Mouse (Mus musculus) MEL (cell line): ENCODE results near the gene Rdh5. TPM values are rescaled to one million over a fixed set of nuclear protein-coding genes. Genes with fewer than 3 reads are reported as not detected.

Experiments used
- DNase-seq: peaks from one replicate; pipeline ENCODE4 v3.0.0; 2011; ENCODE audit warnings: low read depth, low spot score
- H3K27ac ChIP-seq: 2 replicates; pipeline ENCODE4 v1.5.1; 2012; ENCODE audit warnings: low read depth, mild to moderate bottlenecking, control low read depth, low read length, moderate library complexity; ENCODE audit not compliant: control insufficient read depth
- H3K27me3 ChIP-seq, 2 experiments: fragments of 150-350 bp in 1 of 2; sonication (generic) in 1 of 2; 2 replicates each; pipeline ENCODE4 v1.6.1; 2012; ENCODE audit warnings: low read length in 2 of 2, mild to moderate bottlenecking in 2 of 2, improper control_type of control experiment in 1 of 2, moderate library complexity in 1 of 2; ENCODE audit not compliant: insufficient read depth in 2 of 2, control insufficient read depth in 1 of 2
- H3K36me3 ChIP-seq, 2 experiments: 2 replicates each; pipeline ENCODE4 v1.6.1; 2012 to 2014; ENCODE audit warnings: low read length in 2 of 2, improper control_type of control experiment in 1 of 2, inconsistent platforms in 1 of 2, mild to moderate bottlenecking in 1 of 2; ENCODE audit not compliant: insufficient read depth in 2 of 2, control insufficient read depth in 1 of 2
- H3K4me1 ChIP-seq, 2 experiments: fragments of 150-350 bp in 1 of 2; sonication (generic) in 1 of 2; 2 replicates each; pipeline ENCODE4 v1.6.1; 2012; ENCODE audit warnings: low read length in 2 of 2, improper control_type of control experiment in 1 of 2, mild to moderate bottlenecking in 1 of 2; ENCODE audit not compliant: insufficient read depth in 2 of 2, control insufficient read depth in 1 of 2
- H3K4me3 ChIP-seq, 2 experiments: fragments of 150-350 bp in 1 of 2; sonication (generic) in 1 of 2; 2 replicates each; pipeline ENCODE4 v1.5.1; 2012; ENCODE audit warnings: low read depth in 2 of 2, low read length in 2 of 2, mild to moderate bottlenecking in 2 of 2, moderate library complexity in 2 of 2, control low read depth in 1 of 2, improper control_type of control experiment in 1 of 2; ENCODE audit not compliant: control insufficient read depth in 1 of 2, insufficient read depth in 1 of 2
- H3K79me2 ChIP-seq: 2 replicates; pipeline ENCODE4 v1.6.1; 2012; ENCODE audit warnings: mild to moderate bottlenecking, low read length, moderate library complexity; ENCODE audit not compliant: control insufficient read depth, poor library complexity, insufficient read depth
- H3K9ac ChIP-seq: 2 replicates; pipeline ENCODE4 v1.6.1; 2012; ENCODE audit warnings: low read depth, mild to moderate bottlenecking, control low read depth, low read length, moderate library complexity; ENCODE audit not compliant: control insufficient read depth, poor library complexity, severe bottlenecking
- H3K9me3 ChIP-seq: fragments of 150-350 bp; sonication (generic); replicated peaks from 2 replicates; pipeline ENCODE4 v1.6.1; 2012; ENCODE audit warnings: mild to moderate bottlenecking, low read length, improper control_type of control experiment, moderate library complexity; ENCODE audit not compliant: insufficient read depth
- BHLHE40 ChIP-seq: IDR thresholded peaks from 2 replicates; pipeline ENCODE4 v1.6.1; 2012; ENCODE audit warnings: low read depth, mild to moderate bottlenecking, inconsistent platforms, low read length, improper control_type of control experiment, borderline replicate concordance
- CTCF ChIP-seq, 3 experiments: IDR thresholded peaks in 2 of 3; conservative IDR thresholded peaks in 1 of 3; 2 replicates each; pipeline ENCODE4 v1.5.1; 2011 to 2012; ENCODE audit warnings: low read length in 3 of 3, low read depth in 2 of 3, mild to moderate bottlenecking in 2 of 3, improper control_type of control experiment in 1 of 3, inconsistent platforms in 1 of 3, mixed read lengths in 1 of 3, moderate library complexity in 1 of 3; ENCODE audit not compliant: control insufficient read depth in 1 of 3, insufficient read depth in 1 of 3, poor library complexity in 1 of 3, severe bottlenecking in 1 of 3
- ELF1 ChIP-seq: IDR thresholded peaks from 2 replicates; pipeline ENCODE4 v1.6.1; 2014; ENCODE audit warnings: low read depth, mild to moderate bottlenecking, inconsistent platforms, low read length, improper control_type of control experiment, moderate library complexity
- GABPA ChIP-seq: IDR thresholded peaks from 2 replicates; pipeline ENCODE4 v1.6.1; 2012; ENCODE audit warnings: low read depth, mild to moderate bottlenecking, inconsistent platforms, low read length, improper control_type of control experiment, moderate library complexity
- GATA1 ChIP-seq: IDR thresholded peaks from 2 replicates; pipeline ENCODE4 v1.6.1; 2011; ENCODE audit warnings: low read depth, low read length, improper control_type of control experiment
- JUND ChIP-seq: IDR thresholded peaks from 2 replicates; pipeline ENCODE4 v1.6.1; 2011; ENCODE audit warnings: low read depth, mild to moderate bottlenecking, improper control_type of control experiment, low read length
- MAX ChIP-seq: IDR thresholded peaks from 2 replicates; pipeline ENCODE4 v1.6.1; 2011; ENCODE audit warnings: low read length, improper control_type of control experiment
- MEF2A ChIP-seq: IDR thresholded peaks from 2 replicates; pipeline ENCODE4 v1.6.1; 2014; ENCODE audit warnings: low read depth, mild to moderate bottlenecking, inconsistent platforms, low read length, improper control_type of control experiment; ENCODE audit not compliant: poor library complexity, insufficient replicate concordance, severe bottlenecking; ENCODE audit errors: extremely low read depth
- MXI1 ChIP-seq: IDR thresholded peaks from 2 replicates; pipeline ENCODE4 v1.6.1; 2011; ENCODE audit warnings: mild to moderate bottlenecking, low read depth, low read length, improper control_type of control experiment
- MYB ChIP-seq: IDR thresholded peaks from 2 replicates; pipeline ENCODE4 v1.6.1; 2011; ENCODE audit warnings: mild to moderate bottlenecking, low read depth, low read length, improper control_type of control experiment
- RAD21 ChIP-seq: IDR thresholded peaks from 2 replicates; pipeline ENCODE4 v1.6.1; 2011; ENCODE audit warnings: mild to moderate bottlenecking, low read depth, low read length, improper control_type of control experiment
- SIN3A ChIP-seq: IDR thresholded peaks from 2 replicates; pipeline ENCODE4 v1.6.1; 2012; ENCODE audit warnings: low read length, improper control_type of control experiment, inconsistent platforms
- SMC3 ChIP-seq: IDR thresholded peaks from 2 replicates; pipeline ENCODE4 v1.6.1; 2011; ENCODE audit warnings: low read depth, low read length, improper control_type of control experiment
- USF1 ChIP-seq: IDR thresholded peaks from 2 replicates; pipeline ENCODE4 v1.6.1; 2014; ENCODE audit warnings: low read depth, mild to moderate bottlenecking, inconsistent platforms, low read length, improper control_type of control experiment, moderate library complexity
- USF2 ChIP-seq, 2 experiments: IDR thresholded peaks; 2 replicates each; pipeline ENCODE4 v1.6.1; 2011 to 2012; ENCODE audit warnings: improper control_type of control experiment in 2 of 2, low read length in 2 of 2, borderline replicate concordance in 1 of 2, inconsistent platforms in 1 of 2, low read depth in 1 of 2, mild to moderate bottlenecking in 1 of 2; ENCODE audit not compliant: insufficient read depth in 1 of 2
- ZC3H11A ChIP-seq: IDR thresholded peaks from 2 replicates; pipeline ENCODE4 v1.6.1; 2012; ENCODE audit warnings: low read depth, mild to moderate bottlenecking, inconsistent platforms, low read length, improper control_type of control experiment
- ZMIZ1 ChIP-seq: IDR thresholded peaks from 2 replicates; pipeline ENCODE4 v1.6.1; 2012; ENCODE audit warnings: low read depth, mild to moderate bottlenecking, inconsistent platforms, low read length, improper control_type of control experiment, moderate library complexity
- ZNF384 ChIP-seq: IDR thresholded peaks from 2 replicates; pipeline ENCODE4 v1.6.1; 2012; ENCODE audit warnings: low read depth, mild to moderate bottlenecking, inconsistent platforms, low read length, improper control_type of control experiment
- polyA plus RNA-seq, 2 experiments: library from polyadenylated mRNA; stranded (reverse) in 1 of 2; unstranded in 1 of 2; fragments of >175 nt in 1 of 2; fragments of >200 nt in 1 of 2; gene quantifications; 2 replicates each; pipeline versions ENCODE4 v1.2.1 to v1.2.4; 2012; ENCODE audit warnings: low replicate concordance in 2 of 2, low read depth in 1 of 2; ENCODE audit not compliant: insufficient read length in 2 of 2, insufficient read depth in 1 of 2, missing spikeins in 1 of 2
- total RNA-seq: library from RNA; depleted of rRNA; stranded (reverse); fragments of 300-350 nt; gene quantifications from 2 replicates; pipeline ENCODE4 v1.2.3, GENCODE M21; 2012

Rdh5 gene
- total and polyA plus RNA-seq, 3 experiments: 1.2 to 4.2 TPM; not detected in 1

GRCm38 (mm10) chr10:128896807-128897206, 25.9 kb downstream of the Rdh5 start:
- no peak for TF ChIP-seq USF1
- no peak for TF ChIP-seq MEF2A
- no peak for TF ChIP-seq USF2 (IDR thresholded peaks at IDR 0.05; ENCODE audit: borderline replicate concordance in 1 of 2, insufficient read depth in 1 of 2, low read depth in 1 of 2, low read length in 2 of 2)
- TF ChIP-seq, all 39 proteins: peak for 0
- Histone ChIP-seq H3K27me3 (no peaks in the 10 kb centered on the region), H3K9me3 (no peaks in the 10 kb centered on the region), H3K4me3 (no peak overlapping the region), H3K4me1 (peaks cover 4 to 16% of the 10 kb centered on the region in 2 experiments), H3K36me3 (0 out of 4 replicates have a peak, but pooled peaks cover 0 to 3% of the 10 kb centered on the region in 2 experiments), H3K79me2 (no peaks in the 10 kb centered on the region), H3K27ac (no peak overlapping the region), H3K9ac (no peak overlapping the region)
- no peak for DNase-seq

GRCm38 (mm10) chr10:128895952-128896693, 26.6 kb downstream of the Rdh5 start:
- Histone ChIP-seq H3K9ac (peak overlapping the region; percentile 12), H3K4me3 (peak overlapping the region; percentile 41 to 57)

GRCm38 (mm10) chr10:128895437-128895836, 27.3 kb downstream of the Rdh5 start:
- H3K4me3 ChIP-seq: peak overlapping the region; percentile 41 to 57
- no peak for TF ChIP-seq MAX
- peak; percentile 59 for TF ChIP-seq GATA1
- peak; percentile 52; the same call in 1 of the 2 replicates for TF ChIP-seq ZNF384
- TF ChIP-seq SMC3: peak; percentile 90
- TF ChIP-seq MYB: no peak
- TF ChIP-seq BHLHE40: no peak
- TF ChIP-seq ELF1: 0 out of 2 replicates have a peak, but pooled peaks have one; percentile 26
- TF ChIP-seq ZC3H11A: peak; percentile 90
- TF ChIP-seq RAD21: peak; percentile 98
- TF ChIP-seq SIN3A: peak; percentile 78
- TF ChIP-seq CTCF (IDR thresholded peaks at IDR 0.05 in 2 of 3, conservative IDR thresholded peaks at IDR 0.05 in 1 of 3; ENCODE audit: control insufficient read depth in 1 of 3, insufficient read depth in 1 of 3, low read depth in 2 of 3, low read length in 3 of 3, poor library complexity in 1 of 3, severe bottlenecking in 1 of 3): peak; percentile 38 to 94 (median 78); a peak in 5 of 6 replicates
- TF ChIP-seq JUND: 0 out of 2 replicates have a peak, but pooled peaks have one; percentile 35
- TF ChIP-seq, all 39 proteins: peak for 9
- Histone ChIP-seq H3K9ac (peak overlapping the region; percentile 20), H3K4me1 (peaks cover 0 to 9% of the 10 kb centered on the region in 2 experiments; a peak in 2 of 4 replicates), H3K27ac (no peak overlapping the region), H3K79me2 (peaks cover under 1% of the 10 kb centered on the region; the same call in 1 of the 2 replicates), H3K27me3 (no peaks in the 10 kb centered on the region), H3K36me3 (peaks cover 0 to 4% of the 10 kb centered on the region in 2 experiments; a peak in 2 of 4 replicates), H3K9me3 (no peaks in the 10 kb centered on the region)
- peak; percentile 93 for DNase-seq

More at GRCm38 (mm10) chr10:128895952-128896693, 26.6 kb downstream of the Rdh5 start:
- no peak for TF ChIP-seq GABPA
- no peak for TF ChIP-seq ZMIZ1
- TF ChIP-seq GATA1: no peak
- no peak for TF ChIP-seq MXI1
- H3K36me3 ChIP-seq: 0 out of 4 replicates have a peak, but pooled peaks cover 0 to 3% of the 10 kb centered on the region in 2 experiments
- H3K27ac ChIP-seq: no peak overlapping the region
- H3K79me2 ChIP-seq: no peaks in the 10 kb centered on the region; the same call in 1 of the 2 replicates
- no peaks in the 10 kb centered on the region for H3K9me3 ChIP-seq
- DNase-seq: no peak
- H3K4me1 ChIP-seq: peaks cover 4 to 13% of the 10 kb centered on the region in 2 experiments
- H3K27me3 ChIP-seq: no peaks in the 10 kb centered on the region
